Mouse (Mus musculus): ENCODE data around the gene Rbm20. TPM values are rescaled to one million over a fixed set of nuclear protein-coding genes. Genes with fewer than 3 reads are reported as not detected.

The Rbm20 gene
- polyA plus RNA-seq, 1 experiment from 2014 or later = 1.4 TPM

- WGBS = 77% methylated on average over 4 of the region's 4 CpGs
- H3K27me3 ChIP-seq = 0 out of 2 replicates have a peak, but pooled peaks cover 8% of the 10 kb centered on the region
- no peaks in the 10 kb centered on the region for H3K9me3 ChIP-seq
- no peak overlapping the region for H3K27ac ChIP-seq
- no peak overlapping the region for H3K9ac ChIP-seq (replicated peaks)
- H3K4me2 ChIP-seq (replicated peaks) = no peak overlapping the region
- H3K4me3 ChIP-seq (replicated peaks) = no peak overlapping the region
- H3K4me1 ChIP-seq (replicated peaks) = peaks cover 3% of the 10 kb centered on the region
- no peaks in the 10 kb centered on the region for H3K36me3 ChIP-seq
- no peak for ATAC-seq
Observed at GRCm38 (mm10) chr19:53869427-53870385, 192.6 kb downstream of the Rbm20 start.

GRCm38 (mm10) chr19:53870568-53870967 is 193.5 kb downstream of the Rbm20 start:
- H3K4me2 ChIP-seq (replicated peaks) = no peak overlapping the region
- no peak overlapping the region for H3K27ac ChIP-seq
- no peaks in the 10 kb centered on the region for H3K36me3 ChIP-seq
- H3K9ac ChIP-seq (replicated peaks) = no peak overlapping the region
- H3K4me1 ChIP-seq (replicated peaks) = peaks cover 11% of the 10 kb centered on the region
- WGBS = 82% methylated on average over 2 of the region's 2 CpGs
- no peak overlapping the region for H3K4me3 ChIP-seq (replicated peaks)
- 0 out of 2 replicates have a peak, but pooled peaks cover 8% of the 10 kb centered on the region for H3K27me3 ChIP-seq
- H3K9me3 ChIP-seq = no peaks in the 10 kb centered on the region
- no peak for ATAC-seq

- H3K27ac ChIP-seq = no peak overlapping the region
- peaks cover 14% of the 10 kb centered on the region for H3K4me1 ChIP-seq (replicated peaks)
- H3K27me3 ChIP-seq = 0 out of 2 replicates have a peak, but pooled peaks cover 8% of the 10 kb centered on the region
- 87% methylated on average over 6 of the region's 6 CpGs for WGBS
- no peak overlapping the region for H3K4me3 ChIP-seq (replicated peaks)
- no peak overlapping the region for H3K4me2 ChIP-seq (replicated peaks)
- H3K9me3 ChIP-seq = no peaks in the 10 kb centered on the region
- no peak for ATAC-seq
- no peaks in the 10 kb centered on the region for H3K36me3 ChIP-seq
- no peak overlapping the region for H3K9ac ChIP-seq (replicated peaks)
Observed at GRCm38 (mm10) chr19:53871502-53871901, 194.4 kb downstream of the Rbm20 start.

- no peaks in the 10 kb centered on the region for H3K36me3 ChIP-seq
- no peak overlapping the region for H3K9ac ChIP-seq (replicated peaks)
- ATAC-seq = no peak
- H3K4me1 ChIP-seq (replicated peaks) = peaks cover 14% of the 10 kb centered on the region
- WGBS = 89% methylated on average over 6 of the region's 6 CpGs
- H3K4me2 ChIP-seq (replicated peaks) = no peak overlapping the region
- no peak overlapping the region for H3K4me3 ChIP-seq (replicated peaks)
- peaks cover 8% of the 10 kb centered on the region; the same call in 1 of the 2 replicates for H3K27me3 ChIP-seq
- no peak overlapping the region for H3K27ac ChIP-seq
- H3K9me3 ChIP-seq = no peaks in the 10 kb centered on the region
Observed at GRCm38 (mm10) chr19:53872994-53873713, 196.0 kb downstream of the Rbm20 start.

- H3K9me3 ChIP-seq = no peaks in the 10 kb centered on the region
- H3K4me1 ChIP-seq (replicated peaks) = peaks cover 14% of the 10 kb centered on the region
- H3K9ac ChIP-seq (replicated peaks) = no peak overlapping the region
- H3K27me3 ChIP-seq = peaks cover 12% of the 10 kb centered on the region; the same call in 1 of the 2 replicates
- WGBS = 37% methylated on average over 6 of the region's 6 CpGs
- ATAC-seq = no peak
- no peak overlapping the region for H3K4me2 ChIP-seq (replicated peaks)
- H3K27ac ChIP-seq = peak overlapping the region; percentile 41; the same call in 1 of the 2 replicates
- no peak overlapping the region for H3K4me3 ChIP-seq (replicated peaks)
- no peaks in the 10 kb centered on the region for H3K36me3 ChIP-seq
Observed at GRCm38 (mm10) chr19:53875246-53875645, 198.1 kb downstream of the Rbm20 start.

GRCm38 (mm10) chr19:53877779-53878178 is 200.7 kb downstream of the Rbm20 start:
- ATAC-seq = no peak
- Histone ChIP-seq H3K27me3 (peaks cover 12% of the 10 kb centered on the region; the same call in 1 of the 2 replicates), H3K4me3 (replicated peaks) (no peak overlapping the region), H3K27ac (no peak overlapping the region), H3K36me3 (no peaks in the 10 kb centered on the region), H3K9me3 (no peaks in the 10 kb centered on the region), H3K4me2 (replicated peaks) (no peak overlapping the region), H3K4me1 (replicated peaks) (peaks cover 20% of the 10 kb centered on the region), H3K9ac (replicated peaks) (no peak overlapping the region)
- 68% methylated on average over 1 of the region's 1 CpGs for WGBS

- H3K9ac ChIP-seq (replicated peaks) = no peak overlapping the region
- H3K36me3 ChIP-seq = no peaks in the 10 kb centered on the region
- peaks cover 4% of the 10 kb centered on the region; the same call in 1 of the 2 replicates for H3K27me3 ChIP-seq
- H3K9me3 ChIP-seq = no peaks in the 10 kb centered on the region
- ATAC-seq = no peak
- no peak overlapping the region for H3K4me3 ChIP-seq (replicated peaks)
- H3K4me1 ChIP-seq (replicated peaks) = peaks cover 12% of the 10 kb centered on the region
- H3K27ac ChIP-seq = no peak overlapping the region
- 68% methylated on average over 1 of the region's 1 CpGs for WGBS
- no peak overlapping the region for H3K4me2 ChIP-seq (replicated peaks)
Observed at GRCm38 (mm10) chr19:53880460-53880859, 203.4 kb downstream of the Rbm20 start.

GRCm38 (mm10) chr19:53881786-53882185 is 204.7 kb downstream of the Rbm20 start:
- ATAC-seq = no peak
- peaks cover 4% of the 10 kb centered on the region; the same call in 1 of the 2 replicates for H3K27me3 ChIP-seq
- WGBS = 69% methylated on average over 5 of the region's 5 CpGs
- peaks cover 10% of the 10 kb centered on the region for H3K4me1 ChIP-seq (replicated peaks)
- H3K4me3 ChIP-seq (replicated peaks) = no peak overlapping the region
- H3K36me3 ChIP-seq = no peaks in the 10 kb centered on the region
- H3K9ac ChIP-seq (replicated peaks) = no peak overlapping the region
- 0 out of 2 replicates have a peak overlapping the region, but pooled peaks have one; percentile 26 for H3K27ac ChIP-seq
- H3K4me2 ChIP-seq (replicated peaks) = no peak overlapping the region
- no peaks in the 10 kb centered on the region for H3K9me3 ChIP-seq

GRCm38 (mm10) chr19:53885450-53885849 is 208.3 kb downstream of the Rbm20 start:
- no peak overlapping the region for H3K4me3 ChIP-seq (replicated peaks)
- H3K27me3 ChIP-seq = no peaks in the 10 kb centered on the region; the same call in 1 of the 2 replicates
- H3K9ac ChIP-seq (replicated peaks) = no peak overlapping the region
- H3K4me2 ChIP-seq (replicated peaks) = no peak overlapping the region
- no peak overlapping the region for H3K27ac ChIP-seq
- H3K9me3 ChIP-seq = no peaks in the 10 kb centered on the region
- ATAC-seq = 0 out of 2 replicates have a peak, but pooled peaks have one; percentile 20
- no peaks in the 10 kb centered on the region for H3K36me3 ChIP-seq
- H3K4me1 ChIP-seq (replicated peaks) = peaks cover 10% of the 10 kb centered on the region
- 4% methylated on average over 10 of the region's 10 CpGs for WGBS

- no peak overlapping the region for H3K9ac ChIP-seq (replicated peaks)
- H3K27ac ChIP-seq = no peak overlapping the region
- H3K4me2 ChIP-seq (replicated peaks) = no peak overlapping the region
- no peaks in the 10 kb centered on the region for H3K36me3 ChIP-seq
- H3K4me1 ChIP-seq (replicated peaks) = peaks cover 14% of the 10 kb centered on the region
- H3K9me3 ChIP-seq = no peaks in the 10 kb centered on the region
- no peak overlapping the region for H3K4me3 ChIP-seq (replicated peaks)
- no peak for ATAC-seq
- 92% methylated on average over 10 of the region's 10 CpGs for WGBS
- no peaks in the 10 kb centered on the region; the same call in 1 of the 2 replicates for H3K27me3 ChIP-seq
Observed at GRCm38 (mm10) chr19:53886576-53887370, 209.7 kb downstream of the Rbm20 start.

- peaks cover 9% of the 10 kb centered on the region for H3K4me1 ChIP-seq (replicated peaks)
- H3K9ac ChIP-seq (replicated peaks) = no peak overlapping the region
- no peaks in the 10 kb centered on the region for H3K9me3 ChIP-seq
- H3K36me3 ChIP-seq = no peaks in the 10 kb centered on the region
- 90% methylated on average over 3 of the region's 3 CpGs for WGBS
- ATAC-seq = no peak
- no peak overlapping the region for H3K4me3 ChIP-seq (replicated peaks)
- H3K27ac ChIP-seq = no peak overlapping the region
- H3K4me2 ChIP-seq (replicated peaks) = no peak overlapping the region
- no peaks in the 10 kb centered on the region; the same call in 1 of the 2 replicates for H3K27me3 ChIP-seq
Observed at GRCm38 (mm10) chr19:53887822-53888221, 210.7 kb downstream of the Rbm20 start.

All from midbrain, embryonic 13.5 days (tissue).